Mouse (Mus musculus) megakaryocyte, embryonic 14.5 days (primary cell): Measurements from ENCODE around the gene Unc93a.
"Not testable (repeated sequence)": the region's sequence is repeated elsewhere in the genome, so short reads cannot be mapped to it uniquely, and the experiment has no call there.

Experiments used
- FLI1 ChIP-seq: IDR thresholded peaks from 2 replicates; pipeline ENCODE4 v1.6.1; 2012; ENCODE audit warnings: low read length, inconsistent platforms, mixed read lengths
- GATA1 ChIP-seq: IDR thresholded peaks from 3 replicates; pipeline ENCODE4 v1.6.1; 2012; ENCODE audit warnings: mixed read lengths, low read length, inconsistent platforms, borderline replicate concordance

DNA sequence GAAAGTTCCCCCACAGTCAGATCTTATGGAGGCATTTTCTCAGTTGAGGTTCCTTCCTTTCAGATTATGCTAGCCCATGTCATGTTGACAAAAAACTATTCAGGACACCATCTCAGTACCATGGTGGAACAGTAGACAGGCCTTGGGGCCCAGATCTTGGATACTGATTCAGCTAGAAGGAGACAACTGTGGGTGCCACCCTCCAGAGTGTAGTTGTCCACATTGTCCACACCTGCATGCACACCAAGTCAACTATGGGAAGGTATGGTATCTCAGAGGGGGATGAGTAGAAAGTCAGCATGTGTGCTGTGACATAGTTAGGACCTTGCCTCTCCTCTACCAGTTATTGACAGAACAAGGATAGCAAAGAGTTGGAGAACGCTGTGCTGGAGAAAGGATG, 40.1 kb downstream of the Unc93a start:
- not testable (repeated sequence) for TF ChIP-seq GATA1, FLI1
